Mouse (Mus musculus) cerebellum, adult 2 months (tissue): ENCODE measurements at regions not wholly inside any gene's neighbourhood (a gene's known extent, or its start where the extent isn't known, plus 50 kb on each side); places are given as distances from the start of the nearest gene placed in this dataset.

Experiments used
- CTCF ChIP-seq: fragments of 200-500 bp; IDR thresholded peaks from 2 replicates; pipeline ENCODE4 v1.5.1; 2011; ENCODE audit warnings: low read depth, mild to moderate bottlenecking, control low read depth, low read length, moderate library complexity, borderline replicate concordance; ENCODE audit not compliant: insufficient read depth
- POLR2A ChIP-seq: fragments of 200-500 bp; IDR thresholded peaks from 2 replicates; pipeline ENCODE4 v1.6.1; 2011; ENCODE audit warnings: low read length, control low read depth, borderline replicate concordance; ENCODE audit not compliant: insufficient read depth

DNA sequence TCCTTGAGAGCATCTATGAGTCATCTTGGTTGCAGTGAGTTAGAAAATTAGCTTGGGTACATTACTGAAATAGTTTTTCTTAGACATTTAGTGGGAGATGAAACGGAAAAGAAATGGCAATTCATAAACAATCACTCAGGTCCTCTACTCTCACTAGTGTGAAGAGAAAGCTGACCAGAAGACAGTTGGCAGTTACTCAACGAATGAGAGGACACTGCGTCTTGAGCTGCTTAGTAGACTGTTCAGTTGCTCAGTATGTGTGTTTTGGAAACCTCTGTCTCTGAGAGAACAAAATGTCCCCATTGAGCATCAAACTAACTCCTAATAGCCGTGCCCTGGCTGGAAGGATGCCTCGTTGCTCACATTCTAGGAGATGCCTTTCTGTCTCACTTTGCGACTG lies 459.0 kb downstream of the D3Ertd751e start:
- TF ChIP-seq CTCF (no peak), POLR2A (no peak)
